Mouse (Mus musculus): ENCODE data around the gene Abcc12. TPM values are rescaled to one million over a fixed set of nuclear protein-coding genes. Genes with fewer than 3 reads are reported as not detected.

The Abcc12 gene
- polyA plus RNA-seq, 2 experiments, result 0.02 TPM; not detected in 1

GRCm38 (mm10) chr8:86593099-86593498, 12.6 kb upstream of the Abcc12 start:
- no peak for DNase-seq (ENCODE audit: low read depth in 3 of 3, low spot score in 3 of 3)

GRCm38 (mm10) chr8:86588338-86588737, 7.9 kb upstream of the Abcc12 start:
- Histone ChIP-seq H3K9ac (replicated peaks) (no peak overlapping the region), H3K27ac (no peak overlapping the region)
- 75% methylated on average over 5 of the region's 5 CpGs for WGBS (ENCODE audit: insufficient replicate concordance)

More at GRCm38 (mm10) chr8:86593099-86593498, 12.6 kb upstream of the Abcc12 start:
- Histone ChIP-seq H3K9me3 (ENCODE audit: control insufficient read depth, low read length) (no peaks in the 10 kb centered on the region), H3K9ac (replicated peaks) (no peak overlapping the region), H3K4me1 (replicated peaks; ENCODE audit: control insufficient read depth in 2 of 2, insufficient read depth in 2 of 2, low read length in 1 of 2) (peaks cover 0 to 4% of the 10 kb centered on the region in 2 experiments; a peak in 1 of 4 replicates), H3K4me2 (ENCODE audit: low read depth) (no peak overlapping the region), H3K27me3 (ENCODE audit: control insufficient read depth, insufficient read depth, low read length) (no peaks in the 10 kb centered on the region), H3K27ac (no peak overlapping the region), H3K4me3 (ENCODE audit: insufficient read depth in 1 of 2, low read depth in 2 of 2, low read length in 2 of 2) (no peak overlapping the region), H3K36me3 (replicated peaks; ENCODE audit: control insufficient read depth, insufficient read depth, low read depth) (no peaks in the 10 kb centered on the region)
- no peak for ATAC-seq (ENCODE audit: insufficient read depth)
- TF ChIP-seq CTCF (IDR thresholded peaks at IDR 0.05; ENCODE audit: low read depth), result no peak
- no peak for TF ChIP-seq EP300 (IDR thresholded peaks at IDR 0.05; ENCODE audit: low read depth)
- WGBS (ENCODE audit: insufficient replicate concordance), result 33% methylated on average over 10 of the region's 10 CpGs

GRCm38 (mm10) chr8:86586642-86587041, 6.2 kb upstream of the Abcc12 start:
- TF ChIP-seq CTCF (IDR thresholded peaks at IDR 0.05; ENCODE audit: low read depth) (peak; percentile 22; the same call in 1 of the 2 replicates), EP300 (IDR thresholded peaks at IDR 0.05; ENCODE audit: low read depth) (no peak)
- no peaks in the 10 kb centered on the region for H3K36me3 ChIP-seq (replicated peaks; ENCODE audit: control insufficient read depth, insufficient read depth, low read depth)
- no peak overlapping the region for H3K27ac ChIP-seq
- no peak overlapping the region for H3K4me3 ChIP-seq (ENCODE audit: insufficient read depth in 1 of 2, low read depth in 2 of 2, low read length in 2 of 2)
- no peaks in the 10 kb centered on the region for H3K9me3 ChIP-seq (ENCODE audit: control insufficient read depth, low read length)
- ATAC-seq (ENCODE audit: insufficient read depth), result no peak
- no peaks in the 10 kb centered on the region for H3K4me1 ChIP-seq (replicated peaks; ENCODE audit: control insufficient read depth in 2 of 2, insufficient read depth in 2 of 2, low read length in 1 of 2)
- no peaks in the 10 kb centered on the region for H3K27me3 ChIP-seq (ENCODE audit: control insufficient read depth, insufficient read depth, low read length)
- H3K4me2 ChIP-seq (ENCODE audit: low read depth), result no peak overlapping the region
- no peak for DNase-seq (ENCODE audit: low read depth in 3 of 3, low spot score in 3 of 3)
- no peak overlapping the region for H3K9ac ChIP-seq (replicated peaks)
- 41% methylated on average over 6 of the region's 6 CpGs for WGBS (ENCODE audit: insufficient replicate concordance)

More at GRCm38 (mm10) chr8:86588338-86588737, 7.9 kb upstream of the Abcc12 start:
- DNase-seq (ENCODE audit: low read depth in 3 of 3, low spot score in 3 of 3) (no peak), ATAC-seq (ENCODE audit: insufficient read depth) (no peak)
- TF ChIP-seq CTCF (IDR thresholded peaks at IDR 0.05; ENCODE audit: low read depth) (no peak), EP300 (IDR thresholded peaks at IDR 0.05; ENCODE audit: low read depth) (no peak)
- H3K4me3 ChIP-seq (ENCODE audit: insufficient read depth in 1 of 2, low read depth in 2 of 2, low read length in 2 of 2), result no peak overlapping the region
- no peak overlapping the region for H3K4me2 ChIP-seq (ENCODE audit: low read depth)
- no peaks in the 10 kb centered on the region for H3K36me3 ChIP-seq (replicated peaks; ENCODE audit: control insufficient read depth, insufficient read depth, low read depth)
- 0 out of 4 replicates have a peak, but pooled peaks cover 0 to 1% of the 10 kb centered on the region in 2 experiments for H3K4me1 ChIP-seq (replicated peaks; ENCODE audit: control insufficient read depth in 2 of 2, insufficient read depth in 2 of 2, low read length in 1 of 2)
- no peaks in the 10 kb centered on the region for H3K9me3 ChIP-seq (ENCODE audit: control insufficient read depth, low read length)
- H3K27me3 ChIP-seq (ENCODE audit: control insufficient read depth, insufficient read depth, low read length), result no peaks in the 10 kb centered on the region

- WGBS (ENCODE audit: insufficient replicate concordance), result 35% methylated on average over 5 of the region's 5 CpGs
- Histone ChIP-seq H3K36me3 (replicated peaks; ENCODE audit: control insufficient read depth, insufficient read depth, low read depth) (no peaks in the 10 kb centered on the region), H3K9me3 (ENCODE audit: control insufficient read depth, low read length) (no peaks in the 10 kb centered on the region), H3K27me3 (ENCODE audit: control insufficient read depth, insufficient read depth, low read length) (no peaks in the 10 kb centered on the region), H3K27ac (no peak overlapping the region), H3K4me2 (ENCODE audit: low read depth) (no peak overlapping the region), H3K9ac (replicated peaks) (no peak overlapping the region), H3K4me1 (replicated peaks; ENCODE audit: control insufficient read depth in 2 of 2, insufficient read depth in 2 of 2, low read length in 1 of 2) (no peaks in the 10 kb centered on the region), H3K4me3 (ENCODE audit: insufficient read depth in 1 of 2, low read depth in 2 of 2, low read length in 2 of 2) (no peak overlapping the region)
- ATAC-seq (ENCODE audit: insufficient read depth), result no peak
- TF ChIP-seq CTCF (IDR thresholded peaks at IDR 0.05; ENCODE audit: low read depth), result no peak
- TF ChIP-seq EP300 (IDR thresholded peaks at IDR 0.05; ENCODE audit: low read depth), result no peak
- DNase-seq (ENCODE audit: low read depth in 3 of 3, low spot score in 3 of 3), result no peak
These were observed 5.6 kb upstream of the Abcc12 start for GRCm38 (mm10) chr8:86586058-86586457.

- no peak overlapping the region for H3K9ac ChIP-seq (replicated peaks)
- no peaks in the 10 kb centered on the region for H3K4me1 ChIP-seq (replicated peaks; ENCODE audit: control insufficient read depth in 2 of 2, insufficient read depth in 2 of 2, low read length in 1 of 2)
- DNase-seq (ENCODE audit: low read depth in 3 of 3, low spot score in 3 of 3) (peak; percentile 45 to 50 (median 47)), ATAC-seq (ENCODE audit: insufficient read depth) (peak; percentile 47; the same call in 1 of the 2 replicates)
- peak; percentile 88 for TF ChIP-seq CTCF (IDR thresholded peaks at IDR 0.05; ENCODE audit: low read depth)
- TF ChIP-seq EP300 (IDR thresholded peaks at IDR 0.05; ENCODE audit: low read depth), result no peak
- H3K4me2 ChIP-seq (ENCODE audit: low read depth), result peak overlapping the region; percentile 74
- H3K27ac ChIP-seq, result no peak overlapping the region
- 1% methylated on average over 16 of the region's 16 CpGs for WGBS (ENCODE audit: insufficient replicate concordance)
- H3K9me3 ChIP-seq (ENCODE audit: control insufficient read depth, low read length), result no peaks in the 10 kb centered on the region
- peak overlapping the region; percentile 51 to 72 for H3K4me3 ChIP-seq (ENCODE audit: insufficient read depth in 1 of 2, low read depth in 2 of 2, low read length in 2 of 2)
- H3K27me3 ChIP-seq (ENCODE audit: control insufficient read depth, insufficient read depth, low read length), result no peaks in the 10 kb centered on the region
- no peaks in the 10 kb centered on the region for H3K36me3 ChIP-seq (replicated peaks; ENCODE audit: control insufficient read depth, insufficient read depth, low read depth)
These were observed 5.0 kb upstream of the Abcc12 start for GRCm38 (mm10) chr8:86585532-86585931.

Data from liver, embryonic 14.5 days (tissue).